Mouse (Mus musculus) myocyte (in vitro differentiated cells): ENCODE results near the gene Brpf1. TPM values are rescaled to one million over a fixed set of nuclear protein-coding genes. Genes with fewer than 3 reads are reported as not detected.

ENCODE experiments used
- H3K27me3 ChIP-seq: one replicate; pipeline ENCODE4 v1.6.1; 2011; ENCODE audit not compliant: control insufficient read depth, insufficient read depth, insufficient read length
- H3K36me3 ChIP-seq: one replicate; pipeline ENCODE4 v1.6.1; 2011; ENCODE audit not compliant: control insufficient read depth, insufficient read depth
- H3K4me2 ChIP-seq: one replicate; pipeline ENCODE4 v1.6.1; 2011; ENCODE audit warnings: low read depth, control low read depth
- H3K4me3 ChIP-seq: one replicate; pipeline ENCODE4 v1.5.1; 2011; ENCODE audit warnings: mild to moderate bottlenecking, control low read depth, moderate library complexity
- H3K79me2 ChIP-seq: one replicate; pipeline ENCODE4 v1.6.1; 2011; ENCODE audit not compliant: control insufficient read depth, insufficient read depth
- H3ac ChIP-seq: one replicate; pipeline ENCODE4 v1.6.1; 2011; ENCODE audit not compliant: control insufficient read depth, insufficient read length
- CEBPB ChIP-seq: IDR thresholded peaks from 2 replicates; pipeline ENCODE4 v1.6.1; 2011; ENCODE audit warnings: mild to moderate bottlenecking, moderate library complexity; ENCODE audit not compliant: poor library complexity, insufficient read depth, severe bottlenecking
- E2F4 ChIP-seq: IDR thresholded peaks from one replicate; pipeline ENCODE4 v1.6.1; 2011; ENCODE audit warnings: mild to moderate bottlenecking, control low read depth, moderate library complexity; ENCODE audit not compliant: insufficient read depth
- MAX ChIP-seq: IDR thresholded peaks from one replicate; pipeline ENCODE4 v1.6.1; 2011; ENCODE audit warnings: low read depth, mild to moderate bottlenecking, control low read depth
- MYOD1 ChIP-seq, 3 experiments: IDR thresholded peaks; one replicate each; pipeline ENCODE4 v1.6.1; 2011; ENCODE audit warnings: control low read depth in 2 of 3, low read depth in 2 of 3, mild to moderate bottlenecking in 2 of 3, moderate library complexity in 1 of 3; ENCODE audit not compliant: insufficient read length in 2 of 3, control insufficient read depth in 1 of 3
- MYOG ChIP-seq, 3 experiments: IDR thresholded peaks; one replicate each; pipeline ENCODE4 v1.6.1; 2011; ENCODE audit warnings: control low read depth in 2 of 3, low read depth in 2 of 3, mild to moderate bottlenecking in 2 of 3; ENCODE audit not compliant: insufficient read length in 2 of 3, control insufficient read depth in 1 of 3, insufficient read depth in 1 of 3
- POLR2A ChIP-seq: IDR thresholded peaks from one replicate; pipeline ENCODE4 v1.6.1; 2011; ENCODE audit warnings: low read depth, mild to moderate bottlenecking, control low read depth, moderate library complexity; ENCODE audit not compliant: insufficient read length
- POLR2AphosphoS2 ChIP-seq: IDR thresholded peaks from one replicate; pipeline ENCODE4 v1.6.1; 2011; ENCODE audit warnings: low read depth, control low read depth; ENCODE audit not compliant: insufficient read length
- REST ChIP-seq: IDR thresholded peaks from one replicate; pipeline ENCODE4 v1.6.1; 2011; ENCODE audit warnings: mild to moderate bottlenecking, control low read depth, moderate library complexity; ENCODE audit not compliant: insufficient read depth, insufficient read length
- SRF ChIP-seq: IDR thresholded peaks from one replicate; pipeline ENCODE4 v1.6.1; 2011; ENCODE audit warnings: low read depth; ENCODE audit not compliant: control insufficient read depth, insufficient read length
- TCF12 ChIP-seq: IDR thresholded peaks from one replicate; pipeline ENCODE4 v1.6.1; 2011; ENCODE audit warnings: mild to moderate bottlenecking, control low read depth; ENCODE audit not compliant: poor library complexity, insufficient read depth, severe bottlenecking
- TCF3 ChIP-seq: IDR thresholded peaks from one replicate; pipeline ENCODE4 v1.6.1; 2011; ENCODE audit warnings: low read depth, control low read depth; ENCODE audit not compliant: insufficient read length
- USF1 ChIP-seq: IDR thresholded peaks from one replicate; pipeline ENCODE4 v1.6.1; 2011; ENCODE audit warnings: low read depth, mild to moderate bottlenecking, control low read depth, moderate library complexity
- polyA plus RNA-seq: library from polyadenylated mRNA; unstranded; fragments of >200 nt; fragmentation: generic; extraction: Trizol; gene quantifications from one replicate; pipeline ENCODE4 v1.2.1, GENCODE M21; 2012; ENCODE audit warnings: missing spikeins

Gene Brpf1
- polyA plus RNA-seq, 1 experiment, result 15.0 TPM

DNA sequence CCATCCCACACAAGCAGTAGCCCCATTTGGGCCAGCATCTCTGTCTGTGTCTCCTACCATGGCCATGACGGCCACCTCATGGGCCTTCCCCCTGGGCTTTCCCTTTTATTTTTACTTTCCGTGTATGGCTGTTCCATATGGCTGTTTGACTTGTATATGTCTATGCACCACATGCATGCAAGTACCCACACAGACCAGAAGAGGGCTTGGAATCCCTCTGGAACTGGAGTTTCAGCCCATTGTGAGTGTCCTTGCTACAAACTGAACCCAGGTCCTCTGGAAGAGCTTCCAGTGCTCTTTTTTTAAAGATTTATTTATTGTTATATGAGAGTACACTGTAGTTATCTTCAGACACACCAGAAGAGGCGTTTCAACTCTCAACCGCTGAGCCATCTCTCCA, 54.5 kb downstream of the Brpf1 start:
- no peaks in the 10 kb centered on the region for H3K27me3 ChIP-seq
- no peak for TF ChIP-seq TCF12
- no peak for TF ChIP-seq MYOG (IDR thresholded peaks at IDR 0.05; ENCODE audit: control insufficient read depth in 1 of 3, insufficient read depth in 1 of 3, insufficient read length in 2 of 3, low read depth in 2 of 3)
- TF ChIP-seq E2F4, result no peak
- TF ChIP-seq POLR2AphosphoS2, result no peak
- TF ChIP-seq POLR2A, result no peak
- no peak for TF ChIP-seq MAX
- TF ChIP-seq TCF3, result no peak
- TF ChIP-seq SRF, result no peak
- TF ChIP-seq REST, result no peak
- TF ChIP-seq MYOD1 (IDR thresholded peaks at IDR 0.05; ENCODE audit: control insufficient read depth in 1 of 3, insufficient read length in 2 of 3, low read depth in 2 of 3), result no peak
- TF ChIP-seq USF1, result no peak
- TF ChIP-seq CEBPB, result no peak
- no peaks in the 10 kb centered on the region for H3K36me3 ChIP-seq
- no peaks in the 10 kb centered on the region for H3K79me2 ChIP-seq
- H3K4me2 ChIP-seq, result no peak overlapping the region
- no peak overlapping the region for H3ac ChIP-seq
- H3K4me3 ChIP-seq, result no peak overlapping the region

DNA sequence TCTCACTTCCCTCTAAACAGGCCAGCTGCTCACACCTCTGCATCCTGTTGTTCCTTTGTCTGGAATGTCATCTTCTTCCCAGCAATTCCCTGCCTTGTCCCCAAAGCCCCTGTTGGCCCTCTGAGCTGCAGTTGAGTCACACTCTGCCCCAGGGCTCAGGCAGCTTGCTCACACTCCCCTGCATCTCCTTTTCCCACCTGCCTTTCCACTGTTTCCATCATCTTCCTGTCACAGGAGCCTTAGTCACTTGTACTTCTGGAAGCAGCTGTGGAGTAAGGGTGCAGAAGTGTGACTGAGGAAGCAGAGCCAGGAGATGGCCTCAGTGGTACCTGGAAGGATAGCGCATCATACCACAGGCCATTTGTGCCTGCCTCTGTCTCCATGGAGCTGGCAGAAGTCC, 55.3 kb downstream of the Brpf1 start:
- no peak overlapping the region for H3K4me3 ChIP-seq
- TF ChIP-seq MAX (no peak), SRF (no peak), TCF12 (no peak), CEBPB (no peak), POLR2AphosphoS2 (no peak), POLR2A (no peak), MYOG (IDR thresholded peaks at IDR 0.05; ENCODE audit: control insufficient read depth in 1 of 3, insufficient read depth in 1 of 3, insufficient read length in 2 of 3, low read depth in 2 of 3) (no peak), USF1 (no peak), E2F4 (no peak), TCF3 (no peak), MYOD1 (IDR thresholded peaks at IDR 0.05; ENCODE audit: control insufficient read depth in 1 of 3, insufficient read length in 2 of 3, low read depth in 2 of 3) (no peak), REST (no peak)
- H3K4me2 ChIP-seq, result no peak overlapping the region
- H3K79me2 ChIP-seq, result no peaks in the 10 kb centered on the region
- peaks cover 3% of the 10 kb centered on the region for H3K36me3 ChIP-seq
- no peaks in the 10 kb centered on the region for H3K27me3 ChIP-seq
- no peak overlapping the region for H3ac ChIP-seq

DNA sequence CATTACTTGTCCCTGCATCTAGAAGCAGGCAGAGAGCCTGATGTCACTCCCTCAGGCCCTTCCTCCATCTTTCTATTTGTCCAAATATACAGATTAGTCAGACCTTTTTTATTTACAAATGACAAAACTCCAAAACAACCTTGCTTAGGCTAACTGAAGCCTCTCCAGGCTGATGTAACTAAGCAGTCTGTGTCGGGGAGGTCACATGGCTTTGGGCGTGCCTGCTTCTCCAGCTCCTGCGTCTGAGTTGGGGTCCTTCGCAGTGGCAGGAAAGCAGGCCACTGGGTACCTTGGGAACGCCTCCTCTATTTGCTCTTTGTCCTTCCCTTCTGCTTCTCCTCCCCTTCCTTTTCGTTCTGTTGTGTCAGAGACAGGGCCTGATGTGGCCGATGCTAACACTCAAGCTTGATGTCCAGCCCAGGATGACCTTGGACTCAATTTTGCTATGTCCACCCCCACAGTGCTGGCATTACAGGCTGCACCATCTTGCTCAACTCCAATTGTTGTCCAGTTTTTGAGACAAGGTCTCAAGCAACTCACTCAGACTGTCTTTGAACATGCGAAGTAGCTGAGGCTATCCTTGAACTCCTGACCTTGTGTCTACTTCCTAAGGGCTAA, 57.7 kb downstream of the Brpf1 start:
- no peak overlapping the region for H3ac ChIP-seq
- H3K79me2 ChIP-seq, result no peaks in the 10 kb centered on the region
- H3K4me3 ChIP-seq, result no peak overlapping the region
- H3K27me3 ChIP-seq, result no peaks in the 10 kb centered on the region
- no peak overlapping the region for H3K4me2 ChIP-seq
- TF ChIP-seq TCF12 (no peak), MYOG (IDR thresholded peaks at IDR 0.05; ENCODE audit: control insufficient read depth in 1 of 3, insufficient read depth in 1 of 3, insufficient read length in 2 of 3, low read depth in 2 of 3) (no peak), POLR2AphosphoS2 (no peak), MAX (no peak), REST (no peak), TCF3 (no peak), USF1 (no peak), SRF (no peak), E2F4 (no peak), MYOD1 (IDR thresholded peaks at IDR 0.05; ENCODE audit: control insufficient read depth in 1 of 3, insufficient read length in 2 of 3, low read depth in 2 of 3) (no peak), POLR2A (no peak), CEBPB (no peak)
- H3K36me3 ChIP-seq, result peaks cover 3% of the 10 kb centered on the region

DNA sequence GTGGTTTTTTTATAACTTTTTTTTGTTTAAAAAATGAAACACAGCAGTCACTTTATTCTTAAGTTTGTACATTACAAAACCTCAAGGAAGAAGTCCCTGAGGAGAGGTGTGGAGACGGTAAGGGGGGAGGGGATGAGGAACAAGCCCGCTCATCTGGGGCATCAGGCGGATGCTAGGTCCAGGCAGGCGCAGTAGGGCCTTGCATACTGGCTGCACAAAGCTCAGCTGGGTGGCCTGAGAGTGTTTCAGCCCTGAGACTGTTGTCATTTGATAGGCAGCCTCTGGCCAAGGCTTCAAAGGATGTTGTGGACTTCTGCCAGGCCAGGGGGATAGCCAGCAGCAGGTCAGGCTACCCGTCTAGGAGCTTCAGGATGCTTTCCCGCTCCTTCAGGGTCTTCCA, 59.7 kb downstream of the Brpf1 start:
- H3K36me3 ChIP-seq, result peaks cover 18% of the 10 kb centered on the region

More for the DNA sequence above, 59.7 kb downstream of the Brpf1 start:
- Histone ChIP-seq H3K79me2 (no peaks in the 10 kb centered on the region), H3K4me3 (no peak overlapping the region), H3ac (no peak overlapping the region), H3K4me2 (no peak overlapping the region), H3K27me3 (no peaks in the 10 kb centered on the region)
- no peak for TF ChIP-seq MAX
- no peak for TF ChIP-seq POLR2A
- no peak for TF ChIP-seq TCF12
- TF ChIP-seq CEBPB, result no peak
- no peak for TF ChIP-seq USF1
- TF ChIP-seq REST, result no peak
- TF ChIP-seq SRF, result no peak
- no peak for TF ChIP-seq POLR2AphosphoS2
- TF ChIP-seq E2F4, result no peak
- TF ChIP-seq MYOD1 (IDR thresholded peaks at IDR 0.05; ENCODE audit: control insufficient read depth in 1 of 3, insufficient read length in 2 of 3, low read depth in 2 of 3), result no peak
- no peak for TF ChIP-seq MYOG (IDR thresholded peaks at IDR 0.05; ENCODE audit: control insufficient read depth in 1 of 3, insufficient read depth in 1 of 3, insufficient read length in 2 of 3, low read depth in 2 of 3)
- TF ChIP-seq TCF3, result no peak
